Comparison of ENCODE assay signal across 8 mouse cellular contexts in genomic region chr9:119052154-119052944, GRCm38 (mm10). TPM values are rescaled to one million over a fixed set of nuclear protein-coding genes. Genes with fewer than 3 reads are reported as not detected.
DNase-seq lines count a peak whose midpoint lies in the region; ATAC-seq and TF ChIP-seq lines count a peak whose summit lies in the region.

Gene Vill, plus strand, starts transcription at chr9:119052778.

- no peak for TF ChIP-seq CTCF in embryonic fibroblast, embryonic 13.5 days (IDR thresholded peaks at IDR 0.05; ENCODE audit: borderline replicate concordance, insufficient read depth, low read length)

- intact Hi-C loops in heart, postnatal 25 days (cut with DNase I): no loop called here

- H3K36me3 ChIP-seq in heart, embryonic 11.5 days (ENCODE audit: control insufficient read depth, insufficient read depth, low read length): no peaks in the 10 kb centered on the region
- no peaks in the 10 kb centered on the region for H3K36me3 ChIP-seq in intestine, embryonic 16.5 days (ENCODE audit: control insufficient read depth, insufficient read depth, low read length)

- H3K9ac ChIP-seq in heart, embryonic 11.5 days (ENCODE audit: low read depth, low read length): peak within 1 kb of the TSS; percentile 72
- H3K9ac ChIP-seq in intestine, embryonic 16.5 days (ENCODE audit: low read depth, low read length): peak within 1 kb of the TSS; percentile 72

- WGBS in heart, embryonic 11.5 days (ENCODE audit: insufficient replicate concordance): 7% methylated on average over 22 of the region's 22 CpGs
- WGBS in intestine, embryonic 16.5 days: 9% methylated on average over 22 of the region's 22 CpGs

- peak; percentile 73 for ATAC-seq in heart, embryonic 11.5 days (replicated peaks; ENCODE audit: insufficient number of reproducible peaks, low FRiP score, low TSS enrichment)
- ATAC-seq in intestine, embryonic 16.5 days: peak; percentile 87

- H3K4me2 ChIP-seq in heart, embryonic 11.5 days: peak within 1 kb of the TSS; percentile 87
- peak within 1 kb of the TSS; percentile 70 for H3K4me2 ChIP-seq in intestine, embryonic 16.5 days (ENCODE audit: low read depth, low read length)

- no peak for DNase-seq in heart, postnatal 25 days (ENCODE audit: low spot score)
- peak; percentile 81 to 88 for DNase-seq in lung, adult 18-20 months
- DNase-seq in retina, embryonic 14.5 days (ENCODE audit: low spot score): peak; percentile 61
- DNase-seq in cerebellum, adult 11-12 months: no peak
- DNase-seq in ovary, adult 18-20 months (ENCODE audit: low spot score): no peak

- no peak within 1 kb of the TSS for H3K27ac ChIP-seq in heart, embryonic 11.5 days (ENCODE audit: low read depth, low read length)
- no peak within 1 kb of the TSS for H3K27ac ChIP-seq in embryonic fibroblast, embryonic 13.5 days (ENCODE audit: insufficient read depth, low read length)
- H3K27ac ChIP-seq in intestine, embryonic 16.5 days (ENCODE audit: low read length): no peak within 1 kb of the TSS

- peaks cover 5% of the 10 kb centered on the region; the same call in 1 of the 2 replicates for H3K27me3 ChIP-seq in heart, embryonic 11.5 days (ENCODE audit: control insufficient read depth, insufficient read depth, low read length)
- H3K27me3 ChIP-seq in intestine, embryonic 16.5 days (replicated peaks; ENCODE audit: control insufficient read depth, insufficient read depth, low read length): no peaks in the 10 kb centered on the region

- H3K9me3 ChIP-seq in heart, embryonic 11.5 days (replicated peaks; ENCODE audit: control insufficient read depth, low read length): no peaks in the 10 kb centered on the region
- no peaks in the 10 kb centered on the region for H3K9me3 ChIP-seq in intestine, embryonic 16.5 days (ENCODE audit: control insufficient read depth, low read length)

- H3K4me1 ChIP-seq in heart, embryonic 11.5 days (ENCODE audit: control insufficient read depth, insufficient read depth, low read length): peaks cover 21% of the 10 kb centered on the region
- H3K4me1 ChIP-seq in embryonic fibroblast, embryonic 13.5 days (ENCODE audit: control insufficient read depth, insufficient read depth, low read length): no peaks in the 10 kb centered on the region; the same call in 1 of the 2 replicates
- peaks cover 25% of the 10 kb centered on the region for H3K4me1 ChIP-seq in intestine, embryonic 16.5 days (ENCODE audit: control insufficient read depth, insufficient read depth, low read length)

- peak within 1 kb of the TSS; percentile 48 for H3K4me3 ChIP-seq in heart, embryonic 11.5 days (ENCODE audit: low read depth, low read length)
- H3K4me3 ChIP-seq in embryonic fibroblast, embryonic 13.5 days (ENCODE audit: insufficient read depth, low read length): peak within 1 kb of the TSS; percentile 11
- peak within 1 kb of the TSS; percentile 45 for H3K4me3 ChIP-seq in intestine, embryonic 16.5 days (ENCODE audit: low read length)

- TF ChIP-seq POLR2A in embryonic fibroblast, embryonic 13.5 days (IDR thresholded peaks at IDR 0.05; ENCODE audit: low read depth, low read length): peak; percentile 49

RNA-seq across cellular contexts. Expression of gene Vill, which starts in this region (rescaled TPM):
- polyA plus RNA-seq in heart, embryonic 11.5 days (2014; fragmentation: Nextera tagmentation; extraction: Ambion mirVana): 12.3 and 13.5 TPM in 2 replicates
- total RNA-seq in heart, postnatal 25 days (2021): 1 to 10 TPM in 1 of 2 experiments, under 1 TPM in 1; 0.52 to 1.2 TPM
- polyA plus RNA-seq in embryonic fibroblast, embryonic 13.5 days (2011; ENCODE audit: insufficient read length, low read depth, missing spikeins): 12.5 and 16.5 TPM in 2 replicates
- 13.7 and 14.9 TPM in 2 replicates for polyA plus RNA-seq in intestine, embryonic 16.5 days (2015; fragmentation: Nextera tagmentation; extraction: Ambion mirVana)

Comparison
In these comparisons a context has a peak if more than half of its experiments do, and no peak if none do; other contexts are left out.
1. DNase-seq: peak in lung, adult 18-20 months (2 of 2) and retina, embryonic 14.5 days (single experiment); none in heart, postnatal 25 days (single experiment), cerebellum, adult 11-12 months (single experiment) and ovary, adult 18-20 months (single experiment).
2. Peak in every context shown above with its lines, with median percentiles within 50 percentile points of each other: H3K4me3 ChIP-seq.